Mouse (Mus musculus) heart, embryonic 13.5 days (tissue): ENCODE measurements around the gene Acp7. TPM values are rescaled to one million over a fixed set of nuclear protein-coding genes. Genes with fewer than 3 reads are reported as not detected.

ENCODE experiments used
- ATAC-seq: fragments of 200-750 bp; cut with Nextera tagmentation; 2 replicates; pipeline ENCODE4 v1.8.0; 2017; ENCODE audit warnings: moderate TSS enrichment; ENCODE audit not compliant: insufficient number of reproducible peaks, low FRiP score, low TSS enrichment; ENCODE audit errors: extremely low read depth
- H3K27ac ChIP-seq: fragments of 300-500 bp; sonication (generic); replicated peaks from 2 replicates; pipeline ENCODE4 v1.5.1; 2015; ENCODE audit warnings: moderate library complexity, mild to moderate bottlenecking, inconsistent platforms
- H3K27me3 ChIP-seq: fragments of 300-500 bp; sonication (generic); replicated peaks from 2 replicates; pipeline ENCODE4 v1.6.1; 2015; ENCODE audit warnings: mild to moderate bottlenecking, inconsistent platforms
- H3K36me3 ChIP-seq: fragments of 300-500 bp; sonication (generic); 2 replicates; pipeline ENCODE4 v1.6.1; 2015; ENCODE audit warnings: mild to moderate bottlenecking, inconsistent platforms
- H3K4me1 ChIP-seq: fragments of 300-500 bp; sonication (generic); 2 replicates; pipeline ENCODE4 v1.6.1; 2015; ENCODE audit warnings: inconsistent platforms
- H3K4me2 ChIP-seq: fragments of 300-500 bp; sonication (generic); 2 replicates; pipeline ENCODE4 v1.6.1; 2015; ENCODE audit warnings: inconsistent platforms, mild to moderate bottlenecking, moderate library complexity
- H3K4me3 ChIP-seq: fragments of 300-500 bp; sonication (generic); 2 replicates; pipeline ENCODE4 v1.5.1; 2015; ENCODE audit warnings: moderate library complexity, mild to moderate bottlenecking, inconsistent platforms
- H3K9ac ChIP-seq: fragments of 300-500 bp; sonication (generic); 2 replicates; pipeline ENCODE4 v1.6.1; 2015; ENCODE audit warnings: inconsistent platforms, mild to moderate bottlenecking, moderate library complexity
- H3K9me3 ChIP-seq: fragments of 300-500 bp; sonication (generic); 2 replicates; pipeline ENCODE4 v1.6.1; 2016; ENCODE audit warnings: inconsistent platforms
- WGBS: fragments of 180-500 bp; shearing (Covaris S2); methylation state at CpG from one replicate; pipeline ENCODE4 v1.1.7; 2015; ENCODE audit warnings: mixed read lengths; 5-methylcytosine and 5-hydroxymethylcytosine counted together
- polyA plus RNA-seq: library from polyadenylated mRNA; unstranded; fragments of >200 nt; fragmentation: Nextera tagmentation; extraction: Ambion mirVana; gene quantifications from 2 replicates; pipeline ENCODE4 v1.2.1, GENCODE M21; 2015

Acp7 gene
- polyA plus RNA-seq, 1 experiment from 2014 or later, result not detected

DNA sequence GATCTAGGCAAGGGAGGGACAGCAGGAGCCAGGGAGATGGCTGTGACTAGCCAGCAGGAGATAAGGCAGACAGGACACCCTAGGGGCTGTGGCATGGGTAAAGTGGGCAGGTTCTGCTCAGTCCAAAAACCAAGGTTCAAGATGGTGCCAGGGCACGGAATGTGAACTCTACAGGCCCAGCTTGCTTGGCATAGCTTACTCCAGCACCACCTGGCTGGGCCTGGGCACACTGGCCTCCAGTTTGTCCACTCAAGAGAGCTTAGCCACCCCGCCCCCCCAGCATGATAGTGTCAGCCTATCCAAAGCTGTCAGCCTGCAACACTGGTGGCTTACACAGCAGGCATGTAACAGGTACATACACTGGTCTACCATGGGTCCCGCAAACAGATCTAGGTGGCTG is 57.9 kb downstream of the Acp7 start:
- Histone ChIP-seq H3K9ac (no peak overlapping the region), H3K4me2 (no peak overlapping the region), H3K4me3 (no peak overlapping the region), H3K36me3 (peaks cover 11% of the 10 kb centered on the region), H3K27me3 (no peaks in the 10 kb centered on the region), H3K4me1 (peaks cover 81% of the 10 kb centered on the region), H3K9me3 (no peaks in the 10 kb centered on the region), H3K27ac (no peak overlapping the region)
- WGBS, result 89% methylated on average over 3 of the region's 3 CpGs
- no peak for ATAC-seq

DNA sequence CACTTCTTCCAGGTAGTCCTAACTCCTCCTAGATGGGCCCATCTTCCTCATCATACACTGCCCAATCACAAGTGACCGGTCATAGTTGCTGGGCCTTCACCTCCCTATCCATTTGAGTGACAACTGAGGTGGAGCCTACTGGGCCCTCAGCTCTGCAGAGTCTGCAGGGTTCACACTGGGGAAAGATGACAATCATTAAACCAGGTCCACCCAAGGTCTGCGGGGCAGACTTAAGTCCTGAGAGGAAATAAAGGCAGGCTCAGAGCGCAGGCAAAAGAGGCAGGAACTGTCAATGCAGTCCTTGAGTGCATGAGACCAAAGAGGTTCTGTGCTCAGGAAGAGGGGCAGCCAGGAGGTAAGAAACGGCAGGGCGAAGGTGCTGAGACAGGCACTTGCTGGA is 58.4 kb downstream of the Acp7 start:
- Histone ChIP-seq H3K36me3 (peaks cover 16% of the 10 kb centered on the region), H3K4me3 (no peak overlapping the region), H3K27me3 (no peaks in the 10 kb centered on the region), H3K4me1 (peaks cover 76% of the 10 kb centered on the region), H3K4me2 (no peak overlapping the region), H3K9ac (0 out of 2 replicates have a peak overlapping the region, but pooled peaks have one; percentile 15), H3K9me3 (no peaks in the 10 kb centered on the region), H3K27ac (no peak overlapping the region)
- WGBS, result 78% methylated on average over 5 of the region's 5 CpGs
- no peak for ATAC-seq

GRCm38 (mm10) chr7:28570982-28571682 is 60.0 kb downstream of the Acp7 start:
- H3K9ac ChIP-seq, result peak overlapping the region; percentile 58
- 38% methylated on average over 5 of the region's 5 CpGs for WGBS
- H3K27ac ChIP-seq, result peak overlapping the region; percentile 30
- no peak overlapping the region for H3K4me2 ChIP-seq
- no peak for ATAC-seq
- H3K9me3 ChIP-seq, result no peaks in the 10 kb centered on the region
- H3K4me1 ChIP-seq, result peaks cover 60% of the 10 kb centered on the region
- H3K27me3 ChIP-seq, result no peaks in the 10 kb centered on the region
- H3K4me3 ChIP-seq, result no peak overlapping the region
- H3K36me3 ChIP-seq, result peaks cover 31% of the 10 kb centered on the region

DNA sequence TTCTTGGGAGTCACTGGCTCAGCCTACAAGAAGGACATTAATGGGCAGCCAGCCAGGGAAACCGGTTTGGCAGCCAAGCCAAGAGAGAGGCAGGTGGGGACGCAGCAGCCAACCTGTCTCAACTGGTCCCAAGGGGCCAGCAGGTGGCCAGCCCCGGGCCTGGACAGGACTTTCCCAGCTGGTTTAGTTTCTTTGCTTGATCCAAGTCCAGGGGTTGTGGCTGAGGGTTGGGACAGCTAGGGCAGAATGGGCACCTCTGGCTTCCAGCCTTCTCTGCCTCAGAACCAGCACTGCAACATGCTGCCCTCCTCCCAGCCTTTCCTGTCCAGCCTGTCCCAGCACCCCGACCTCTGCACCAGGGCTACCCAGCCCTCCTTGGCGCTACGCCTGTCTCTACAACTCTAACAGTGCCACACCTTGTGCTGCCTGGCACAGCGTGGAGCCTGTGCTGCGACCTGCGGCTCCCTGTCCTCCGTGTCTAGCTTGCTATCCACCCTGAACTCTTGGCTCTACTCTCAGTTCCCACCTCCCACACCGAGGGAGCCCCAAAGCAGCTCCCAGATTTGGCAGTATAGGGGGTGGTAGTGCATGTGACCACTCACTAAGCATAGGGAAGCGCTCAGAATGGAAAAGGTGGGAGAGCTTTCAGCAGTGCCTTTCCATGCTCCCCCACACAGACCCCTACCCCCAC is 60.7 kb downstream of the Acp7 start:
- Histone ChIP-seq H3K27ac (peak overlapping the region; percentile 30), H3K4me2 (no peak overlapping the region), H3K4me3 (no peak overlapping the region), H3K36me3 (peaks cover 38% of the 10 kb centered on the region), H3K4me1 (peaks cover 54% of the 10 kb centered on the region), H3K9ac (peak overlapping the region; percentile 58), H3K27me3 (no peaks in the 10 kb centered on the region), H3K9me3 (no peaks in the 10 kb centered on the region)
- WGBS, result 55% methylated on average over 12 of the region's 12 CpGs
- ATAC-seq, result no peak

DNA sequence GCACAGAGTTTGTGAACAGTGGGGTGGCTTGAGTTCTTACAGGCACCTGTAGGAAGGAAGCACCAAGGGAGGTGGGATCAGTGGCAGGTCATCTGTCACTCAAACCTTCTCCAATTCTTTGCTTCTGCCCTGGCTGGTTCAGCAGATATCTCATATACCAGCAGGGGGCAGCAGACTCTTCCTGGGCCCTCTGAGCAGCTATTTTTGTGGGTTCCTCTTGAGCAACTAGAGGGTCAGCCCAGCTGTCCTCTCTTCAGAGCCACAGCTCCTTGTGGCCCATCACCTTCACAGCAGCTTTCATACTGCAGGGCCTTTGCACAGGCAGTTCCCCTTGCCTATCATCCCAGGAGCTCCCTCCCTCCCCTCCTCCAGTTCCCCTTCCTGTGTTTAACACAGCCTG is 62.9 kb downstream of the Acp7 start:
- Histone ChIP-seq H3K4me1 (peaks cover 38% of the 10 kb centered on the region), H3K9ac (no peak overlapping the region; the same call in 1 of the 2 replicates), H3K4me2 (no peak overlapping the region), H3K4me3 (no peak overlapping the region), H3K9me3 (no peaks in the 10 kb centered on the region), H3K36me3 (peaks cover 60% of the 10 kb centered on the region), H3K27ac (no peak overlapping the region), H3K27me3 (no peaks in the 10 kb centered on the region)
- no peak for ATAC-seq

- Histone ChIP-seq H3K36me3 (peaks cover 67% of the 10 kb centered on the region), H3K9me3 (no peaks in the 10 kb centered on the region), H3K27me3 (no peaks in the 10 kb centered on the region), H3K4me1 (peaks cover 31% of the 10 kb centered on the region), H3K27ac (no peak overlapping the region), H3K4me2 (no peak overlapping the region), H3K4me3 (no peak overlapping the region), H3K9ac (no peak overlapping the region)
- ATAC-seq, result no peak
- 72% methylated on average over 4 of the region's 4 CpGs for WGBS
Measured at GRCm38 (mm10) chr7:28567539-28567938, 63.6 kb downstream of the Acp7 start.

DNA sequence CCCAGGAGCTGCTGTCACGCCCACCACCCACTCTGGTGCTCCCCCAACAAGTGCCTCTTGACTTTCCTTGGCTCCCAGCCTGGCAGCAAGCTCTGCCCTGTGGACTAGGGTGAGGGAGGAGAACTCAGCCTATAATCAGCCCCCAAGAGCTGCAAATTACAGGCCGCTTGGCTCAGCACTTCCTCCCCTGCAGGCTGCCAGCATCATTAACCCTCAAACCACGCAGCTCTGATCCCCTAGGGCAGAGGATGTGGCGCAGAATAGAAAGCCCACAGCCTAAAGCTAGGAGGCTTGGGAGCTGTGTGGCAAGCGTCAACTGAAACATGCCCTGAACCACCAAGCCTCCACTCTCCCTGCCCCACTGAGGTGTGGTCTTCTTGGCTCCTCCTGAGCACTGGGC is 65.7 kb downstream of the Acp7 start:
- peaks cover 10% of the 10 kb centered on the region for H3K4me1 ChIP-seq
- H3K27me3 ChIP-seq, result no peaks in the 10 kb centered on the region
- peaks cover 89% of the 10 kb centered on the region for H3K36me3 ChIP-seq
- H3K4me3 ChIP-seq, result no peak overlapping the region
- no peaks in the 10 kb centered on the region for H3K9me3 ChIP-seq
- no peak for ATAC-seq
- WGBS, result 77% methylated on average over 5 of the region's 5 CpGs
- no peak overlapping the region for H3K27ac ChIP-seq
- H3K9ac ChIP-seq, result no peak overlapping the region
- no peak overlapping the region for H3K4me2 ChIP-seq

DNA sequence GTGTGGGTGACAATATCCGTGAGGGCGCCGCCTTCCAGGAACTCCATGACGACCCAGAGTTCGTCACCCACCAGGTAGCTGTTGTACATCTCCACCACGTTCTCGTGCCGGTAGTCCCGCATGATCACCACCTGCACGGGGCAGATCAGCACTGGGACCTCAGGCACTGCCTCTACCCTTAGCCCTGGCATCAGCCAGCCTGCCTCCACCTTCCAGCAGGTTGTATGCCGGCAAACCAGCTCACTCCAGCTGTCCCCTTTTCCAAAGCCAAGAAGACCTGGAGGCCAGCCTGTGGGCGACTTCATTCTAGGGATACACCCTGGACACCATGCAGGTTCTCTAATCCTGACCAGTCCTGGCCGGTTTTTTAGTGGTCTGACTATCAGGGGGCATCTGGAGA is 68.2 kb downstream of the Acp7 start:
- 92% methylated on average over 13 of the region's 13 CpGs for WGBS
- Histone ChIP-seq H3K27ac (no peak overlapping the region), H3K27me3 (no peaks in the 10 kb centered on the region), H3K36me3 (peaks cover 97% of the 10 kb centered on the region), H3K9ac (no peak overlapping the region), H3K9me3 (no peaks in the 10 kb centered on the region), H3K4me1 (peaks cover 11% of the 10 kb centered on the region), H3K4me3 (no peak overlapping the region), H3K4me2 (no peak overlapping the region)
- no peak for ATAC-seq

GRCm38 (mm10) chr7:28562371-28562770 is 68.8 kb downstream of the Acp7 start:
- H3K9ac ChIP-seq, result no peak overlapping the region
- ATAC-seq, result no peak
- H3K4me2 ChIP-seq, result no peak overlapping the region
- H3K9me3 ChIP-seq, result no peaks in the 10 kb centered on the region
- peaks cover 91% of the 10 kb centered on the region for H3K36me3 ChIP-seq
- H3K27me3 ChIP-seq, result no peaks in the 10 kb centered on the region
- H3K27ac ChIP-seq, result no peak overlapping the region
- WGBS, result 86% methylated on average over 13 of the region's 13 CpGs
- no peak overlapping the region for H3K4me3 ChIP-seq
- peaks cover 17% of the 10 kb centered on the region for H3K4me1 ChIP-seq

DNA sequence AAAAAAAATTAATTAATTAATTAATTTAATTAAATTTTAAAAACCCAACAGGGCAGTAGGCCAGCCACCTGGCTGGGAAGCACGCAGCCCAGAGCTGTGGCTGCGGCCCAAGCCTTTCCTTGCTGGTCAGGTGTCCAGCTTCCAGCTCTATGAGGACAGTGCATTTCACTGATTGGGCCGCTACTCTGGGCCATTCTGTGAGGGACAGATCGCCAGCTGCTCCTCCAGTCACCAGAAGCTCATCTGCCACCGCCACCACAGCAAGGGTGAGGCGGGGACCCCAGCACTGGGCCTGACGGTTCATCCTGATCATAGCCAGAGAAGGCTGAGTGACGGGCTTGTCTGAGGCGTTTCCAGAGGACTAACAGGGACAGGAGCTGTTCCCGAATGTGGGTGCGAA is 69.2 kb downstream of the Acp7 start:
- 81% methylated on average over 11 of the region's 11 CpGs for whole genome bisulfite sequencing

DNA sequence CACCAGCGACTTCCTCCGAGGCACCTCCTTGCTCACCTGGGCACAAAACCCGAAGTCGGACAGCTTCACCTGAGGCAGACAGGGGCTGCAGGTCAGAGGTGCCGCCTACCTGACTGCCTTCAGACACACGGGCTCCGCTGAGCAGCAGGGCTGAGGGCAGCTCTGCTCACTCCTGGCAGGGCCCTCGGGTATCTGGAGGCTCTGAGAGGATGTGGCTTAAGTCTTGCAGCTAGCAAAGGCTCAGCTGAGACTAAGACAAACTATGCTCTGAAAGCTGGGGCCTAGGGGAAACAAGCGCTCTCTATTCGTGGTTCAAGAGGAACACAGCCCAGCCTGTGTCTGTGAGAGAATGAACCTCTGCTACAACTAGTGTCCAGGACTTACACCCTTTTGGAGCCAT is 70.3 kb downstream of the Acp7 start:
- H3K4me1 ChIP-seq, result peaks cover 27% of the 10 kb centered on the region
- peaks cover 76% of the 10 kb centered on the region for H3K36me3 ChIP-seq
- no peak overlapping the region for H3K9ac ChIP-seq
- H3K4me3 ChIP-seq, result no peak overlapping the region
- ATAC-seq, result no peak
- no peak overlapping the region for H3K27ac ChIP-seq
- 89% methylated on average over 10 of the region's 10 CpGs for WGBS
- no peak overlapping the region for H3K4me2 ChIP-seq
- no peaks in the 10 kb centered on the region for H3K9me3 ChIP-seq
- no peaks in the 10 kb centered on the region for H3K27me3 ChIP-seq

More for the DNA sequence above, 69.2 kb downstream of the Acp7 start:
- no peaks in the 10 kb centered on the region for H3K9me3 ChIP-seq
- peaks cover 21% of the 10 kb centered on the region for H3K4me1 ChIP-seq
- no peak overlapping the region for H3K4me2 ChIP-seq
- H3K36me3 ChIP-seq, result peaks cover 87% of the 10 kb centered on the region
- H3K4me3 ChIP-seq, result no peak overlapping the region
- no peak overlapping the region for H3K9ac ChIP-seq
- ATAC-seq, result no peak
- H3K27me3 ChIP-seq, result no peaks in the 10 kb centered on the region
- no peak overlapping the region for H3K27ac ChIP-seq

DNA sequence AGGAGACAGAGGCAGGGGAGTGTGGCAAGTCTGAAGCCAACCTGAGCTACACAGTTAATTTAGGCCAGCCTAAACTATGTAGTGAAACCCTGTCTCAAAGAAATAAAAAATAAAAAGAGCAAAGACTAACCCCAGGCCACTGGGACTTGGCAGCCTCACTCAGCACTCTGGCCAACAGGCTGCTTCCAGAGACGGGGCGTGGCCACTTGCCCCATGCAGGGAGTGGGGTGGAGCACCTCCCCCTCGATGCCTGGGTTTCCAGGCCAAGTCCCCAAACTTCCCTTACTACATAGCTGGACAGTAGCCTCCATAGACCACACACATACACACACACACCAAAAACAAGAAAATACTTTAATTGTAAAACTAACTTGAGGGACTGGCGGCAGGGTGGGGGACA is 72.6 kb downstream of the Acp7 start:
- Histone ChIP-seq H3K27ac (no peak overlapping the region), H3K36me3 (peaks cover 52% of the 10 kb centered on the region), H3K4me2 (no peak overlapping the region), H3K4me3 (no peak overlapping the region), H3K27me3 (no peaks in the 10 kb centered on the region), H3K9me3 (no peaks in the 10 kb centered on the region), H3K9ac (no peak overlapping the region), H3K4me1 (peaks cover 32% of the 10 kb centered on the region)
- 46% methylated on average over 4 of the region's 4 CpGs for WGBS
- ATAC-seq, result no peak
